Mouse (Mus musculus): ENCODE data around the gene Hcar2. TPM values are rescaled to one million over a fixed set of nuclear protein-coding genes. Genes with fewer than 3 reads are reported as not detected.

Gene Hcar2
- polyA plus RNA-seq, 1 experiment = not detected

GRCm38 (mm10) chr5:123869615-123870014 is 4.3 kb upstream of the Hcar2 start:
- no peaks in the 10 kb centered on the region for H3K4me1 ChIP-seq (ENCODE audit: control insufficient read depth)
- H3K4me3 ChIP-seq (replicated peaks) = no peak overlapping the region
- TF ChIP-seq GATA1 (IDR thresholded peaks at IDR 0.05; ENCODE audit: low read length) = no peak
- TF ChIP-seq TAL1 (IDR thresholded peaks at IDR 0.05; ENCODE audit: low read length) = no peak
- no peaks in the 10 kb centered on the region for H3K27me3 ChIP-seq (ENCODE audit: control insufficient read depth)
- H3K9me3 ChIP-seq (ENCODE audit: control insufficient read depth, low read length) = no peaks in the 10 kb centered on the region
- H3K36me3 ChIP-seq (ENCODE audit: control insufficient read depth) = no peaks in the 10 kb centered on the region

DNA sequence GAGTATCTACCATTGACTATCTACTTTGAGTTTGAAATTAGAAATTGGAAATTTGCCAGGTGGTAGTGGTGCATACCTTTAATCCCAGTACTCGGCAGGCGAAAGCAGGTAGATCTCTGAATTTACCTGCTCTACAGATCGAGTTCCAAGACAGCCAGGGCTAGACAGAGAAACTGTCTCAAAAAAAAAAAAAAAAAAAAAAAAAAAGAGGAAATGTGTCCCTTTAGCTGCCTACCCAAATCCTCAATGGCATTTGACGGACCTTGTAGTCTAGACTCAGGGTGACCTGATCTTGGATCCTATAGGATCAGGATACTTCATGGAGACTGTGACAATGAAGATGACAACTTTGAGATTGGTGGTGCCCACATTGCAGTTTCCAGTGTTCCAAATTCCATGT is 1.2 kb upstream of the Hcar2 start:
- Histone ChIP-seq H3K9me3 (ENCODE audit: control insufficient read depth, low read length) (no peaks in the 10 kb centered on the region), H3K27me3 (ENCODE audit: control insufficient read depth) (no peaks in the 10 kb centered on the region), H3K36me3 (ENCODE audit: control insufficient read depth) (no peaks in the 10 kb centered on the region), H3K4me1 (ENCODE audit: control insufficient read depth) (no peaks in the 10 kb centered on the region), H3K4me3 (replicated peaks) (no peak overlapping the region)
- no peak for TF ChIP-seq GATA1 (IDR thresholded peaks at IDR 0.05; ENCODE audit: low read length)
- TF ChIP-seq TAL1 (IDR thresholded peaks at IDR 0.05; ENCODE audit: low read length) = no peak

DNA sequence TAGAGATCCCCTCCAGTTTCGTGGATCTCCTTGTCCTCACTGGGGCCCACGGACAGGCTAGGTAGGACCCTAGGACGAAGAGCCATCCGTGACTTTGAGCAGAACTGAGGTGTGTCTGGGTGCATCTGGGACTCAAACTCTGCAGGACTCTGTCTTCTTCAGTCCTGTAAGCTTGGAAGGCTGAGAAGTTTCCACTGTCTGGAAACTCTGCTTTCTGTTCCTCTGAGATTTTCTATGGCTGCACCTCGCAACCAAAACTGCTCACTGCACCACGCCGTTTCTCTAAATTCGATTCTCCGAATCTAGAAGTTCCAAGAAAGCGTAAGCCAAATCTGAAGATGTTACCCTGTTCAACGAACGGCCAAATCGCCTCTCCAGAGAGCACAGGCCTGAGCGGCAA is 1.4 kb downstream of the Hcar2 start:
- TF ChIP-seq GATA1 (IDR thresholded peaks at IDR 0.05; ENCODE audit: low read length) (no peak), TAL1 (IDR thresholded peaks at IDR 0.05; ENCODE audit: low read length) (no peak)
- no peaks in the 10 kb centered on the region for H3K9me3 ChIP-seq (ENCODE audit: control insufficient read depth, low read length)
- H3K4me1 ChIP-seq (ENCODE audit: control insufficient read depth) = no peaks in the 10 kb centered on the region
- no peaks in the 10 kb centered on the region for H3K27me3 ChIP-seq (ENCODE audit: control insufficient read depth)
- H3K36me3 ChIP-seq (ENCODE audit: control insufficient read depth) = no peaks in the 10 kb centered on the region
- H3K4me3 ChIP-seq (replicated peaks) = no peak overlapping the region

GRCm38 (mm10) chr5:123862374-123863350 is 2.6 kb downstream of the Hcar2 start:
- H3K27me3 ChIP-seq (ENCODE audit: control insufficient read depth) = no peaks in the 10 kb centered on the region
- no peaks in the 10 kb centered on the region for H3K9me3 ChIP-seq (ENCODE audit: control insufficient read depth, low read length)
- no peaks in the 10 kb centered on the region for H3K36me3 ChIP-seq (ENCODE audit: control insufficient read depth)
- H3K4me3 ChIP-seq (replicated peaks) = no peak overlapping the region
- no peaks in the 10 kb centered on the region for H3K4me1 ChIP-seq (ENCODE audit: control insufficient read depth)
- no peak for TF ChIP-seq GATA1 (IDR thresholded peaks at IDR 0.05; ENCODE audit: low read length)
- no peak for TF ChIP-seq TAL1 (IDR thresholded peaks at IDR 0.05; ENCODE audit: low read length)

- TF ChIP-seq TAL1 (IDR thresholded peaks at IDR 0.05; ENCODE audit: low read length) = no peak
- TF ChIP-seq GATA1 (IDR thresholded peaks at IDR 0.05; ENCODE audit: low read length) = no peak
- Histone ChIP-seq H3K4me1 (ENCODE audit: control insufficient read depth) (no peaks in the 10 kb centered on the region), H3K4me3 (replicated peaks) (no peak overlapping the region), H3K36me3 (ENCODE audit: control insufficient read depth) (no peaks in the 10 kb centered on the region), H3K9me3 (ENCODE audit: control insufficient read depth, low read length) (no peaks in the 10 kb centered on the region), H3K27me3 (ENCODE audit: control insufficient read depth) (no peaks in the 10 kb centered on the region)
These were observed 6.5 kb downstream of the Hcar2 start for GRCm38 (mm10) chr5:123858798-123859197.

DNA sequence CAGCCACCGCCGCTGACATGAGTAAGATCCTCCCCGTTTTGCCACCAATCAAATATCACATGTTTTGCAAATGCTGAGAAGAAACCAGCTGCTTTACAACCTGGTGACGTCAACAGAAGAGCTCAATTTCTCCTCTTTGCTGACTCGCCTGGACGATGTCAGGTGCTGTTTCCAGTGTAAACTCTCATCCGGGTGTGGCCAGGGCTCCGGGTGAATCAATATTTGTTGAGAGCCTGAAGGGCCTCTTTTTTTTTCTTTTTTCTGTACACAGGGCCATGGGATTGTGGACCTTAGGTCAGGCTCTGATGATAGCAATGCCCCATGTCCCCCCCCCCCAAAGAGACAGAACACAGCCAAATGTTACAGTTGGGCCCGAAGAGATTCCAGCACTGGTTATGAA is 10.8 kb downstream of the Hcar2 start:
- Histone ChIP-seq H3K27me3 (ENCODE audit: control insufficient read depth) (no peaks in the 10 kb centered on the region), H3K4me3 (replicated peaks) (no peak overlapping the region), H3K36me3 (ENCODE audit: control insufficient read depth) (no peaks in the 10 kb centered on the region), H3K4me1 (ENCODE audit: control insufficient read depth) (no peaks in the 10 kb centered on the region), H3K9me3 (ENCODE audit: control insufficient read depth, low read length) (no peaks in the 10 kb centered on the region)
- TF ChIP-seq GATA1 (IDR thresholded peaks at IDR 0.05; ENCODE audit: low read length) (no peak), TAL1 (IDR thresholded peaks at IDR 0.05; ENCODE audit: low read length) (no peak)

DNA sequence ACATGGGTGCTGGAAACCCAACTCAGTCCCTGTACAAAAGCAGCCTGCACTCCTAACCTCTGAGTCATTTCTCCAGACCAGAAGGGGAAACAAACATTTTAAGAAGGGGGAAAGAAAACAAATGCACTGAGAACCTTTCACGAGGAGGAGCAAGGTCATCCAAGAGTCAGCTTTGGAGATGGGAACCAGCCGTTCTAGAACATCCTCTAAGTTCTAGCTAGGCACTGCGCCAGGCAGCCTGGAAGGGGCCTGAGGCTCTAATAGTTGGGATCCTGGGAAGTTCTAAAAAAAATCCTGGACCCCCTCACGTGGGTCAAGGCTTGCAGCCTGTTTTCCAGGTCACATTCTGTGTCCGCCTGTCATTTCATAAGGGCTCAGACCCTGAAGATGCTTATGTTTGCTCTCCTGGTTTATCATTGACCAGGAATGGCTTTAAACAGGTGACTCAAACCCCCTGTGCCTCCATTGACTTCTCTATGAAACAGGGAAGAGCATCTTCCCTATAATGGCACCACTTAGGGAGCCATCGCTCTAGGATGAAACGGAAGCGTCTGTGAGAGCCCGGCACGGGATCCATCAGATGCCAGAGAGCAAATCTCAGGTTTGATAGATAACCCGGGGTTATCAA is 11.3 kb downstream of the Hcar2 start:
- Histone ChIP-seq H3K4me3 (replicated peaks) (no peak overlapping the region), H3K9me3 (ENCODE audit: control insufficient read depth, low read length) (no peaks in the 10 kb centered on the region), H3K27me3 (ENCODE audit: control insufficient read depth) (no peaks in the 10 kb centered on the region), H3K36me3 (ENCODE audit: control insufficient read depth) (no peaks in the 10 kb centered on the region), H3K4me1 (ENCODE audit: control insufficient read depth) (no peaks in the 10 kb centered on the region)
- no peak for TF ChIP-seq GATA1 (IDR thresholded peaks at IDR 0.05; ENCODE audit: low read length)
- no peak for TF ChIP-seq TAL1 (IDR thresholded peaks at IDR 0.05; ENCODE audit: low read length)

- Histone ChIP-seq H3K9me3 (ENCODE audit: control insufficient read depth, low read length) (no peaks in the 10 kb centered on the region), H3K4me3 (replicated peaks) (no peak overlapping the region), H3K4me1 (ENCODE audit: control insufficient read depth) (no peaks in the 10 kb centered on the region), H3K27me3 (ENCODE audit: control insufficient read depth) (peaks cover 2% of the 10 kb centered on the region; the same call in 1 of the 2 replicates), H3K36me3 (ENCODE audit: control insufficient read depth) (no peaks in the 10 kb centered on the region)
- TF ChIP-seq GATA1 (IDR thresholded peaks at IDR 0.05; ENCODE audit: low read length) (no peak), TAL1 (IDR thresholded peaks at IDR 0.05; ENCODE audit: low read length) (no peak)
These were observed 13.9 kb downstream of the Hcar2 start for GRCm38 (mm10) chr5:123851398-123851797.

GRCm38 (mm10) chr5:123844316-123844715 is 21.0 kb downstream of the Hcar2 start:
- Histone ChIP-seq H3K4me1 (ENCODE audit: control insufficient read depth) (no peaks in the 10 kb centered on the region), H3K9me3 (ENCODE audit: control insufficient read depth, low read length) (no peaks in the 10 kb centered on the region), H3K36me3 (ENCODE audit: control insufficient read depth) (no peaks in the 10 kb centered on the region), H3K27me3 (ENCODE audit: control insufficient read depth) (peaks cover 2% of the 10 kb centered on the region; the same call in 1 of the 2 replicates), H3K4me3 (replicated peaks) (no peak overlapping the region)
- TF ChIP-seq GATA1 (IDR thresholded peaks at IDR 0.05; ENCODE audit: low read length) = no peak

Data from erythroblast, embryonic 14.5 days (primary cell).